Mouse (Mus musculus): ENCODE measurements at regions not wholly inside any gene's neighbourhood (a gene's known extent, or its start where the extent isn't known, plus 50 kb on each side); places are given as distances from the start of the nearest gene placed in this dataset.
"Not testable (repeated sequence)": the region's sequence is repeated elsewhere in the genome, so short reads cannot be mapped to it uniquely, and the experiment has no call there.

- H3K9me3 ChIP-seq = no peaks in the 10 kb centered on the region
- no peaks in the 10 kb centered on the region for H3K27me3 ChIP-seq
- no peak overlapping the region for H3K4me2 ChIP-seq
- no peak overlapping the region for H3K27ac ChIP-seq
- WGBS = 93% methylated on average over 1 of the region's 1 CpGs
- no peaks in the 10 kb centered on the region for H3K36me3 ChIP-seq
- no peak for ATAC-seq (ENCODE audit: borderline replicate concordance, extremely low read depth, low FRiP score, low TSS enrichment)
- no peak overlapping the region for H3K9ac ChIP-seq
- H3K4me3 ChIP-seq = no peak overlapping the region
- H3K4me1 ChIP-seq = no peaks in the 10 kb centered on the region
These were observed 198.6 kb upstream of the Gria4 start for GRCm38 (mm10) chr9:4994549-4995141.

- H3K27me3 ChIP-seq; H3K9ac ChIP-seq; ATAC-seq (ENCODE audit: borderline replicate concordance, extremely low read depth, low FRiP score, low TSS enrichment); H3K4me1 ChIP-seq; H3K36me3 ChIP-seq; H3K4me3 ChIP-seq; H3K9me3 ChIP-seq; H3K27ac ChIP-seq; H3K4me2 ChIP-seq: not testable (repeated sequence)
- WGBS = 62% methylated on average over 8 of the region's 8 CpGs
These were observed 183.4 kb upstream of the Gria4 start for GRCm38 (mm10) chr9:4979401-4979800.

GRCm38 (mm10) chr9:4977537-4977936, 181.5 kb upstream of the Gria4 start:
- Histone ChIP-seq H3K27me3 (no peaks in the 10 kb centered on the region), H3K36me3 (no peaks in the 10 kb centered on the region), H3K9ac (no peak overlapping the region), H3K4me3 (no peak overlapping the region), H3K9me3 (no peaks in the 10 kb centered on the region), H3K27ac (no peak overlapping the region), H3K4me1 (no peaks in the 10 kb centered on the region), H3K4me2 (no peak overlapping the region)
- 86% methylated on average over 31 of the region's 31 CpGs for WGBS
- peak; percentile 52; the same call in 1 of the 2 replicates for ATAC-seq (ENCODE audit: borderline replicate concordance, extremely low read depth, low FRiP score, low TSS enrichment)

- no peaks in the 10 kb centered on the region for H3K9me3 ChIP-seq
- no peaks in the 10 kb centered on the region for H3K36me3 ChIP-seq
- H3K4me3 ChIP-seq = no peak overlapping the region
- no peaks in the 10 kb centered on the region for H3K27me3 ChIP-seq
- H3K4me2 ChIP-seq = no peak overlapping the region
- no peaks in the 10 kb centered on the region for H3K4me1 ChIP-seq
- WGBS = 58% methylated on average over 1 of the region's 1 CpGs
- H3K9ac ChIP-seq = no peak overlapping the region
- H3K27ac ChIP-seq = no peak overlapping the region
- no peak for ATAC-seq (ENCODE audit: borderline replicate concordance, extremely low read depth, low FRiP score, low TSS enrichment)
These were observed 179.0 kb upstream of the Gria4 start for GRCm38 (mm10) chr9:4975073-4975472.

GRCm38 (mm10) chr9:4931861-4932260, 135.8 kb upstream of the Gria4 start:
- WGBS = 83% methylated on average over 1 of the region's 1 CpGs
- H3K9me3 ChIP-seq = not testable (repeated sequence)

GRCm38 (mm10) chr9:4930362-4930761, 134.3 kb upstream of the Gria4 start:
- 72% methylated on average over 4 of the region's 4 CpGs for WGBS
- no peaks in the 10 kb centered on the region for H3K4me1 ChIP-seq
- H3K4me3 ChIP-seq = no peak overlapping the region

More at GRCm38 (mm10) chr9:4931861-4932260, 135.8 kb upstream of the Gria4 start:
- not testable (repeated sequence) for H3K27ac ChIP-seq; H3K27me3 ChIP-seq; H3K4me3 ChIP-seq; H3K4me2 ChIP-seq; ATAC-seq (ENCODE audit: borderline replicate concordance, extremely low read depth, low FRiP score, low TSS enrichment); H3K9ac ChIP-seq; H3K4me1 ChIP-seq; H3K36me3 ChIP-seq

GRCm38 (mm10) chr9:4910543-4910942, 114.5 kb upstream of the Gria4 start:
- no peak overlapping the region for H3K27ac ChIP-seq
- H3K36me3 ChIP-seq = no peaks in the 10 kb centered on the region
- 80% methylated on average over 2 of the region's 2 CpGs for WGBS
- no peaks in the 10 kb centered on the region for H3K4me1 ChIP-seq
- H3K4me2 ChIP-seq = no peak overlapping the region
- H3K9me3 ChIP-seq = no peaks in the 10 kb centered on the region
- H3K27me3 ChIP-seq = no peaks in the 10 kb centered on the region
- H3K9ac ChIP-seq = no peak overlapping the region
- no peak for ATAC-seq (ENCODE audit: borderline replicate concordance, extremely low read depth, low FRiP score, low TSS enrichment)
- H3K4me3 ChIP-seq = no peak overlapping the region

More at GRCm38 (mm10) chr9:4930362-4930761, 134.3 kb upstream of the Gria4 start:
- no peaks in the 10 kb centered on the region for H3K27me3 ChIP-seq
- ATAC-seq (ENCODE audit: borderline replicate concordance, extremely low read depth, low FRiP score, low TSS enrichment) = no peak
- no peak overlapping the region for H3K27ac ChIP-seq
- no peaks in the 10 kb centered on the region for H3K9me3 ChIP-seq
- H3K36me3 ChIP-seq = no peaks in the 10 kb centered on the region
- no peak overlapping the region for H3K4me2 ChIP-seq
- H3K9ac ChIP-seq = no peak overlapping the region

GRCm38 (mm10) chr9:4885479-4885878, 89.4 kb upstream of the Gria4 start:
- WGBS = 56% methylated on average over 1 of the region's 1 CpGs

More at GRCm38 (mm10) chr9:4885479-4885878, 89.4 kb upstream of the Gria4 start:
- no peak overlapping the region for H3K27ac ChIP-seq
- no peaks in the 10 kb centered on the region for H3K9me3 ChIP-seq
- H3K27me3 ChIP-seq = no peaks in the 10 kb centered on the region
- no peak overlapping the region for H3K4me2 ChIP-seq
- H3K4me3 ChIP-seq = no peak overlapping the region
- no peaks in the 10 kb centered on the region for H3K36me3 ChIP-seq
- H3K4me1 ChIP-seq = no peaks in the 10 kb centered on the region
- ATAC-seq (ENCODE audit: borderline replicate concordance, extremely low read depth, low FRiP score, low TSS enrichment) = no peak
- no peak overlapping the region for H3K9ac ChIP-seq

All from lung, embryonic 15.5 days (tissue).